Mouse (Mus musculus): ENCODE measurements around the gene Olfr313.
"Not testable (repeated sequence)": the region's sequence is repeated elsewhere in the genome, so short reads cannot be mapped to it uniquely, and the experiment has no call there.

Olfr313 gene

DNA sequence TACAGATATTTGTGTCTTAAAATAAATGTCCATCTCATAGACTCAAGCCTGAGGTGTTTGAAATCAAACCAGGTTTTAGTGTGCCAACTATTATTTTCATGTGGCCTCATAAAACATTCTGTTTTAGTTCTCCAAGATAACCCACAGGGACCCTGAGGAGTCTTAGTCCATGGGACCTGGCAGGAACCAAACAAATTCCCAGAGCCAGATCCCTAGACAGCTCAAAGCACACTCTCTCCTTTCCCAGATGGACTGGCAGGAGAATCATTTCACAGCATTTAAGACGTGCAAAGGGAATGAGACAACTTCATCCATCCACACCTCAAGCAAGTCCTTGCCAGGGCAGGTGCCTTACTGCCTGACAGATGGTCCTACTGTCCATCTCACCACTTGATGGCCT lies at the start of gene Olfr313:
Gene Olfr313, plus strand, starts transcription at position 301 of the 400 bp plus-strand sequence.
- not testable (repeated sequence) for DNase-seq (ENCODE audit: low read depth)

GRCm38 (mm10) chr11:58772888-58773287 lies 41.9 kb upstream of the Olfr313 start, which contains the start of gene Olfr315:
Gene Olfr315 (plus strand): TSS chr11:58773188.
- no peak for DNase-seq (ENCODE audit: low read depth)

DNA sequence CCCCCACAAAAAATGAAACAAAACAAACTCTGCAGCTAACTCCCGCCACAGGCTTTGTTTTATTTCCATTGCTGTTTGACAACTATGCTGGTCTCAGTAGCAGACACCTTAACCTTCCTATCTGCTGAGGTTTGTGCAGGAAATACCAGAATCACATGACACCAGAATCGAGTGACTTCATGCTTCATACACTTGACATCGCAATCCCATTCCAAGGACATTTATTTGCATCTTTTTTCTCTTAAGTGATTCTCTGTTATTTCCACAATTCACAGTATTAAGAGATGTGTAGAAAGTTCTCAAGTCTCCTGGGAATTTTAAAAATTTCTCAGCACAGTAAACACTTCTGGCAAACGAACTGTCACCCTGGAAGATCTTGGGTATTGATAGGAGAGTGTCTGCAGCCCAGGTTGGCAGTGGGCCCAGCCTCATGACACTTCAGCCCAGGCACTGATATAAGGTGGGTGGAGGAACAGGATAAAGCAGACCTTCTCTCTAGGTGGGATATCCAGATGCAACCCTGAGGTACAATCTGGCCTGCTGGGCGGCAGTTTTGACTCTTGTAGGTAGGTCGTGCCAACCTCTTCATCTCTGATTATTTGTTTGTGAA lies 32.2 kb upstream of the Olfr313 start, which contains the start of gene Olfr314:
Gene Olfr314, plus strand, starts transcription at position 473 of the 610 bp plus-strand sequence.
- peak; percentile 16 for DNase-seq (ENCODE audit: low read depth)

GRCm38 (mm10) chr11:58784182-58784581 lies 30.6 kb upstream of the Olfr313 start:
- no peak for DNase-seq (ENCODE audit: low read depth)

DNA sequence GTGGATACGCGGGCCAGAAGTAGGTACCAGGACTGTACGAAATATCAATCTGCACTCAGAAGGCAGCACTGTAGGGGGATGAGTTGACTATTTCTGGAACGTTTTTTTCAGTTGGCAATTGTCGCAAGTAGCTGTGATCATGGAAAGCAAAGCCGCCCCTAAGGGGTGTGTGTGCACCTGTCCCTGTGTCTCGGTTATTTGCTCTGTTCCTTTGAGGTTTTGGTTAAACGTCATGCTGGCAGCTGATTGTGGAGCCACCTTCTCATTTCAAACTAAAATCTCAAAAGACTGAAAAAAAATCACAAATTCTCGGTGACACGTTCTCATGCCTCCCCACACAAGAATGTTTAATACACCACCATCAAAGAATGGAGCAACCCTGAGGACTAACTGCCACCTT lies 27.1 kb upstream of the Olfr313 start:
- no peak for DNase-seq (ENCODE audit: low read depth)

DNA sequence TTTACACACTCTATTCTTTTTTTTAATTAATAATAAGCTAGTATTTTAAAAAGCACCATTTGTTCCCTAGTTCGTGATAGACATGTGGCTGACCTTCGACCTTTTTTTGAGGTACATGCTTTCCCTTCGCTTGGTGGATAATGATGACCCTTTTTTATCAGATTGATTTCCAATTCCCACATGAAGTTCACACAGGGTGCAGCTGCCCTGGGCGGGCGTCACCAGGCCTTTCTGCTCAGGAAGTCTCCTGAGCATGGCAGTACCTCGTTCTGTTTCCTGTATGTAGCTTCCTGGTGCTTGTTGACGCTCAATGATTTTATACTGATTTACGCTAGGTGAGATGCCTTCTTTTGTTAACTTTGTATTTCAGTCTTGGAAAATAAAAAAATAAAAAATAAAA lies 26.5 kb upstream of the Olfr313 start:
- no peak for DNase-seq (ENCODE audit: low read depth)

DNA sequence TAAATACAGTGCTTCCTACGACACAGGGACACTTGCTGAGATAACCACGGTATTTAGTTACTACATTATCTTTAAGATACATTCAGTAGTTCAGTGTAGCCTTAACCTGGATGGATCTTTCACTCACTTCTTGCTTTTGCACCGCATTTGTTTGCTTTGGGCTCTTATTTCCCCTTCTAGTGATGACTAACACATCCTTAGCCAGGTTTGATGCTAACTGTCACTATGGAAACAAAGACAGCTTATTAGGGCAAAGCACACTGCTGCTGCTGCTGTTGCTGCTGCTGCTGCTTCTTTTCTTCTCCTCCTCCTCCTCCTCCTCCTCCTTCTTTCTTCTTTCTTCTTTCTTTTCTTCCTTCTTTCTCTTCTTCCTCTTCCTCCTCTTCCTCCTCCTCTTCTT lies 25.3 kb upstream of the Olfr313 start:
- DNase-seq (ENCODE audit: low read depth): peak; percentile 79

DNA sequence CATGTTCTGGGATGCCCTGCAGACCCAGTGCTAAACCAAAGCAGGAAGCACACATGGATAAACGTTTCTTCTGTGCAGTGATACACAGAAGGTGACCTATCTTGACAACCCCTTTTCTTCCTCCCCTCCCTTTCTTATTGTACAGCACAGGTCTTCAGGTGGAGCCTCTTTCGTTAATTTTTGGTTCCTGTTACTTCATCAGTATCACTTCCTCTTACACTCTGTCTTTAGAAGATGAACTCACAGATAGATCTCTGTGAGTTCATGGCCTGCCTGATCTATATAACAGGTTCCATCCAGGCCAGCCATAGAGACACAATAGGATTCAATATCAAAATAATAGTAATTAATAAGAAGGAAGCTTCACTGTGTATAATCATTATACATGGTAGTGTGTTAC lies 24.7 kb upstream of the Olfr313 start:
- no peak for DNase-seq (ENCODE audit: low read depth)

- DNase-seq (ENCODE audit: low read depth): peak; percentile 46
Observed at GRCm38 (mm10) chr11:58790646-58791045, 24.2 kb upstream of the Olfr313 start.

GRCm38 (mm10) chr11:58795856-58796255 lies 18.9 kb upstream of the Olfr313 start:
- DNase-seq (ENCODE audit: low read depth): peak; percentile 21

DNA sequence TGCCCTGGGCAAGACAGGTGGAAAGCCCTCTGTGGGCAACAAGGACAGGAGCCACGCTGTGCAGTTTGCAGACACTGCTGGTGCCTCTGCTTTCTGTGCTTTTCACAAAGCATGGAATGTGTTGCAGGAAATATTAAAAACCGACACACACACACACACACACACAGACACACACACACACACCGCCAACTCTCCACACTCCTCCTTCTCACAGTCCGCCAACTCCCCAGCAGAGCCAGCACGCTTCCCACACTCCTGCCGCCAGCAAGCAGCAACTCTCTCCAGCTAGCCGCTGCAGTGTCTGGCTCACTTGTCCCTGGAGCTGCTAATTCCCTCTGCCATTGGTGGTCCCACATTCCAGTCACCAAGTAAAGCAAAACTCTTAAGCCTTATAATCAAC lies 17.9 kb upstream of the Olfr313 start:
- no peak for DNase-seq (ENCODE audit: low read depth)

GRCm38 (mm10) chr11:58799747-58800146 lies 15.1 kb upstream of the Olfr313 start:
- no peak for DNase-seq (ENCODE audit: low read depth)

- DNase-seq (ENCODE audit: low read depth): no peak
Observed at GRCm38 (mm10) chr11:58801558-58802228, 13.1 kb upstream of the Olfr313 start, which contains the start of gene Fam183b. Gene Fam183b (minus strand): TSS chr11:58801960.

DNA sequence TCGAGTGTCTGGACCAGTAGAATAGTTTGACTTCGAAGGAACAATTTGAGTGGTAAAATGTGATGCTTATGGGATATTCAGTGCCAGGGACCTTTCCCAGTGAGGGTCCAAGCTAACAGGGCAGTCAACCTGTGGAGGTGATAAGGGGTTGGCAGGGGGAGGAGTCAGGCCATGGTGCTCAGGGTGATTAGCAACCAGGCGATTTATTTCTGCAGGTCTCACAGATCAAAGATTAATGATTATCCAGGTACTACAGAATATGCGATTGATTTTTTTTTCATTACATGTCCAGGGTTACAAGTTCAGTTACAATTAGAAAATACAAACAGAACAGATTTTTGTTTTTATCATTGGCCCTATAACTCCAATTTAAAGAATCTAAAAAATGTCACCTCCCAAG lies 10.9 kb upstream of the Olfr313 start:
- DNase-seq (ENCODE audit: low read depth): no peak

DNA sequence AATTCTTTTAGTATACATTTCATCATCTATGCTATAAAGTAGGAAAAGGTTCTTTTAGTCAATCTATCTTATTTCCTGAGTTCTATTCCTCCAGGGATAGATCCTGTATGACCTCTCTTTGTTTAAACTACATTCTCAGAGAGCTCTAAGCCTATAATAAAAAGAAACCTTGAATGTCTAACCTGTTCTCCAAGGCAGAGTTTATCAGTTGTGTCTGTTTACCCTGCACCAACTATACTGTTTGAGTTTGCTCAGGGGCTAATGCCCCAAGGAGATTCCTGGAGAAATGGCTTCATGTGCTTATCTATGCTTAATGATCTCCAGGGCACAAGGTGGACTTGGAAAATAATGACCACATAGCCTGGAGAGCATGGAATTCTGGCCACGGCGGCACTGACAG lies 10.4 kb upstream of the Olfr313 start:
- DNase-seq (ENCODE audit: low read depth): no peak

DNA sequence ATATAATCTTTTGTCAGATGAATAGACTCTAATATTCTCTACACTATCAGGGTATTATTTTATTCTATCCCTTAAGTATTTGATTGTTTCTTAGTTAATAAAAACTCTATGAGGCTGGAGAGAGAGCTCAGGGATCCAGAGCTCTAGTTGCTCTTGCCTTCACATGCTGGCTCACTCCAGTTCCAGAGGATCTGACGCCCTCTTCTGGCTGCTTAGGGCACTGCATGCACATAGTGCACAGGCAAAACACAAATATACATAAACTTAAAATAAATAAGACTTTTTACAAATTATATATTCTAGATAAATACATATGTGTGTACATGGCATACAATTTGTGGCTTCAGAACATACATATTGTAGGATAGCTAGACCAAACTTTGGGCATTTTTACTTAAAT lies 2.8 kb upstream of the Olfr313 start:
- peak; percentile 9 for DNase-seq (ENCODE audit: low read depth)

DNA sequence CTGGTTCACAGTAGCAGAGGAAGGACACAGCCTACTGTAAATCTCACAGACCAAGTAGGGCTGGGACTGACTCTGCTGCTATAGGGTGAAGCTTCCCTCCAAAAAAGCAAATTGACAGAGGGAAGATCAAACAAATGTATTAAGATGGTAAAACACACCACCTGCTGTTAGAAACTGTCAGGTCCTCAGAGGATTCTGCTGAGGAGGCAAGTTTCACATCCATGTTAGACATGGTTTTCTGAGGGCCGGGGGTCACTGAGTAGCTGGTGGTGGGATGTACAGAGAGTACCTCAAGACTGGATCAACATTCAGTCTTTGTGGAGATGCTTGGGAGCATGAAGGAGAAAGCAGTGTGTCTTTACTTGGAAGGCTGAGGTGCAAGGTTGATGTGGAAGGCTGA lies 876 bp downstream of the Olfr313 start:
- no peak for DNase-seq (ENCODE audit: low read depth)

GRCm38 (mm10) chr11:58828937-58829336 lies 14.1 kb downstream of the Olfr313 start, which contains the start of gene Olfr312:
Gene Olfr312 (plus strand): TSS chr11:58829237.
- DNase-seq (ENCODE audit: low read depth): not testable (repeated sequence)

GRCm38 (mm10) chr11:58829764-58830163 lies 15.0 kb downstream of the Olfr313 start:
- peak; percentile 9 for DNase-seq (ENCODE audit: low read depth)

- DNase-seq (ENCODE audit: low read depth): not testable (repeated sequence)
Observed at GRCm38 (mm10) chr11:58832541-58832940, 17.7 kb downstream of the Olfr313 start.

GRCm38 (mm10) chr11:58838951-58839350 lies 24.2 kb downstream of the Olfr313 start, which contains the start of gene Olfr311:
Gene Olfr311 (plus strand): TSS chr11:58839251.
- not testable (repeated sequence) for DNase-seq (ENCODE audit: low read depth)

DNA sequence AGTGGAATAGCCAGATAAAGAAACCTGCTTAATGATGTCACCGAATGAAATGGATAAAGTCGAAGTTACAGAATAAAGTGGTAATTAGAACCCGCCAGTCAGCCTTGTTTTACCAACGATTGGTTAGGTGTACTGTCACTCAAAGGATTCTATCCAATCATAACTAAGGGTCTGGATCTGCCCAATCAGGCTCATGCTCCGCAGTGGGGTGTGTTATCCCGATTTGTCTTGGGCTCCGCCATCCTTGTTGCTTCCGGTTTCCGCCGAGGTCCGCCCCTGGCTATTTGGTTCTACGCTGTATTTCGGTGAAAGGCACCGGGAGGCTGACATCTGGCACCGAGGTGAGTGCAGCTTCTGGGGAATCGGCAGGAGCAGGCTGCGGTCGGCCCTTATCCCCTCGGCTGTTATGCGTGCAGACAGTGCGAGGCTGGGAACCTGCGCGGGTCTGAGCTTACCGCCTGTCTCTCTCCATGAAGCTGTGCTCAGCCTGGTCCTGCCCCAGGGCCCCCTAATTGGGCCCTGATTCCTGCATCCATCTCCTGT lies 32.2 kb downstream of the Olfr313 start, which contains the start of gene Gm12258:
Gene Gm12258, plus strand, starts transcription at position 240 of the 543 bp plus-strand sequence.
- no peak for DNase-seq (ENCODE audit: low read depth)

GRCm38 (mm10) chr11:58847636-58848035 lies 32.8 kb downstream of the Olfr313 start:
- DNase-seq (ENCODE audit: low read depth): no peak

Data from 416B (cell line).